Mouse (Mus musculus) gastrocnemius, postnatal 36 days (tissue): ENCODE measurements around the gene Rimklb. TPM values are rescaled to one million over a fixed set of nuclear protein-coding genes. Genes with fewer than 3 reads are reported as not detected.

Experiments
- DNase-seq, 2 experiments: peaks; one replicate each; pipeline ENCODE4 v3.0.0; 2022
- intact Hi-C: fragments of 180-260 bp; cut with DNase I; formaldehyde crosslinking; loops from one replicate; pipeline ENCODE4 v1.15.1; 2025
- total RNA-seq, 2 experiments: library from RNA; stranded (reverse); gene quantifications; 2 replicates each; pipeline ENCODE4 v1.2.3; 2021

Rimklb gene
- total RNA-seq, 2 experiments from 2014 or later, result 0.79 TPM; not detected in 1

- intact Hi-C loops, result no loop called here
Measured at GRCm38 (mm10) chr6:122440632-122441226, 57.8 kb downstream of the Rimklb start.

GRCm38 (mm10) chr6:122439249-122439648 lies 59.3 kb downstream of the Rimklb start:
- intact Hi-C loops, result no loop called here
- no peak for DNase-seq

More at GRCm38 (mm10) chr6:122440632-122441226, 57.8 kb downstream of the Rimklb start:
- no peak for DNase-seq

GRCm38 (mm10) chr6:122435270-122435669 lies 63.3 kb downstream of the Rimklb start:
- no peak for DNase-seq
- intact Hi-C loops, result no loop called here

- DNase-seq, result no peak
- intact Hi-C loops, result no loop called here
Measured at GRCm38 (mm10) chr6:122427456-122427855, 71.1 kb downstream of the Rimklb start.

- no peak for DNase-seq
- intact Hi-C loops, result no loop called here
Measured at GRCm38 (mm10) chr6:122417015-122417414, 81.5 kb downstream of the Rimklb start.

- DNase-seq, result no peak
- intact Hi-C loops, result no loop called here
Measured at GRCm38 (mm10) chr6:122416347-122416746, 82.2 kb downstream of the Rimklb start.

GRCm38 (mm10) chr6:122411281-122411680 lies 87.3 kb downstream of the Rimklb start:
- intact Hi-C loops, result no loop called here
- DNase-seq, result no peak

GRCm38 (mm10) chr6:122402240-122402639 lies 96.3 kb downstream of the Rimklb start:
- DNase-seq, result no peak
- intact Hi-C loops, result no loop called here

- intact Hi-C loops, result no loop called here
- no peak for DNase-seq
Measured at GRCm38 (mm10) chr6:122400263-122400662, 98.3 kb downstream of the Rimklb start.

Other genes with a start within 250 kb of the Rimklb start
- gene Klrg1, start 215.9 kb downstream of the Rimklb start, total RNA-seq, result not detected
- 10 to 100 TPM; 17.1 to 20.7 TPM for gene M6pr, start 190.0 kb downstream of the Rimklb start, total RNA-seq
- gene Phc1, start 158.2 kb downstream of the Rimklb start, total RNA-seq, result 10 to 100 TPM; 17.6 to 22.9 TPM
- gene Mfap5, start 7.1 kb upstream of the Rimklb start, total RNA-seq, result 10 to 100 TPM; 36.4 to 38.2 TPM
- gene Aicda, start 55.0 kb upstream of the Rimklb start, total RNA-seq, result not detected
- gene Apobec1, start 103.7 kb upstream of the Rimklb start, total RNA-seq, result 1 to 10 TPM; 2.1 TPM
- gene Gdf3, start 111.3 kb upstream of the Rimklb start, total RNA-seq, result not detected
- not detected for gene Dppa3, start 127.6 kb upstream of the Rimklb start, total RNA-seq
- gene Nanog, start 208.7 kb upstream of the Rimklb start, total RNA-seq, result not detected